Mouse (Mus musculus) thymus, adult 2 months (tissue): Measurements from ENCODE around the gene Psma4.

Source experiments
- CTCF ChIP-seq: fragments of 200-500 bp; IDR thresholded peaks from 2 replicates; pipeline ENCODE4 v1.5.1; 2012; ENCODE audit warnings: mild to moderate bottlenecking, control low read depth, low read length, moderate library complexity, borderline replicate concordance; ENCODE audit not compliant: control insufficient read depth, poor library complexity, insufficient read depth; ENCODE audit errors: extremely low read depth
- POLR2A ChIP-seq: fragments of 200-500 bp; IDR thresholded peaks from 2 replicates; pipeline ENCODE4 v1.6.1; 2012; ENCODE audit warnings: mild to moderate bottlenecking, low read length, control low read depth, moderate library complexity; ENCODE audit not compliant: control insufficient read depth, poor library complexity, insufficient read depth; ENCODE audit errors: extremely low read depth

DNA sequence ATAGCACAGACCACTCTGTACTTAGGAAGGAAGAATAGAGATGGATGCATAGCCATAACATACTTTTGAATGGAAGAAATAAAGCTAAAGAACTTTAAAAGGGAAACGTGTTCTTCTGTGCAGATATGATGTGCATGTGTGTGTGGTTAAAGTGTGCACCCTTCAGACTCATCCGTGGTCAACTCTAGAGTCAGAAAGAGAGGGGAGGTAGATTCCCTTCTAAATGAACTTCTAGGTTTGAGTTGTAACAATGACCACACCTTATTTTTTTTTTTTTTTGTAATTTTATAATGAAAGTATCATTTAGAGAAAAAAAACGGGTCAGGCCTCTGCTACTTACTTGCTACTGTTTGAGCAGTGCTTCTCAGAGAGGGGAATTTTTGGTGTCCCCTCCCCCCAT, 39.8 kb downstream of the Psma4 start:
- TF ChIP-seq POLR2A (no peak), CTCF (no peak)
